Mouse (Mus musculus): ENCODE measurements around the gene Ak9.
A peak's percentile ranks its signal among the peaks of the same experiment; 100 is the strongest.

The Ak9 gene

GRCm38 (mm10) chr10:41451656-41452055, 147.9 kb downstream of the Ak9 start:
- no peak for DNase-seq (ENCODE audit: low spot score in 2 of 2)

- no peak for DNase-seq (ENCODE audit: low spot score in 2 of 2)
Observed at GRCm38 (mm10) chr10:41452791-41453190, 149.0 kb downstream of the Ak9 start.

GRCm38 (mm10) chr10:41459990-41460389, 156.2 kb downstream of the Ak9 start:
- no peak for DNase-seq (ENCODE audit: low spot score in 2 of 2)

GRCm38 (mm10) chr10:41460501-41460900, 156.7 kb downstream of the Ak9 start:
- DNase-seq (ENCODE audit: low spot score in 2 of 2) = no peak

DNA sequence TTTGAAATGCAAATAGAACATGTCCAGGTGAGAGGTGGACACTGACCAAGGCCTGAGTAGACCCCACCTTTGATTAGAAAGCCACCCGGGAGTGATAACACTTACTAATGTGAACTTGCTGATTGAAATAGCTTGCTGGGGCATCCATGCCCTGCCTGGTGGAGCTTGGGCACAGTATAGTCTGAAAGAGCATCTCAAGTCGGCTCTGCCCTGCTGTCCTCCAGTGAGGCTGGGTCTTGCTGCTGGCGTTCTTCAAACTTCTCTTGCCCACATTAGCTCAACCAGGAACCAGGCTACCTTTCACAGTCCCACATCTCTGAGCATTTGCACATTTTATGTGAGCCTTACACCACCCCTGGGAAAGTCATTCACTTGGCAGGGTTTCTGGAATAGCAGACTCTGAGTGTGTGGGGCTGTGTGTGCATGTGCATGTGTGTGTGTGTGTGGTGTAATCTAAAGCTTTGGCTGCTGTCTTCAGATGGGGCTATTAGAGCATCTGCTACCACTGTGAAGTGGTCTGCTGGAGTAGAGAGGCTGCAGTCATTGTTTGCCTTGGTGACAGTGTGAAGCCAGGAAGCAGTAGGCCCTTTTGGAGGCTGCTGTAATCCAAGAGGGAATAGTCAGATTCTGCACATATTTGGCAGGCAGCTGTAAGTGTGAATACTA, 157.4 kb downstream of the Ak9 start:
- DNase-seq (ENCODE audit: low spot score in 2 of 2) = no peak

DNA sequence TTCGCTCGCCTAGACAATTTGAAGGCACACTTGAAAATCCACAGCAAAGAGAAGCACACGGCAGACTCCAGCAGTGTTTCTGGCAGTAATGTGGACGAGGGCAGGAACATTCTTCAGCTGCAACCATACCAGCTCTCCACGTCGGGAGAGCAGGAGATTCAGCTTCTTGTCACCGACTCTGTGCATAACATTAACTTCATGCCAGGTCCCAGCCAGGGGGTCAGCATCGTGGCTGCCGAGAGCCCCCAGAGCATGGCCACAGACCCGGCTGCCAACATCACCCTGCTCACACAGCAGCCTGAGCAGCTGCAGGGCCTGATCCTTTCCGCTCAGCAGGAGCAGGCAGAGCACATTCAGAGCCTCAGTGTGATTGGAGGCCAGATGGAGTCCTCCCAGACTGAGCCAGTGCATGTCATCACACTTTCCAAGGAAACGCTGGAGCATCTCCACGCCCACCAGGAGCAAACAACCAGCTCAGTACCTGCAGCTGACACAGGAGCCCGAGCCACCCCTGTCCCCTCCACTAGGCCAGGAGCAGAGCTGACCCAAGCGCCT, 160.7 kb downstream of the Ak9 start:
- DNase-seq (ENCODE audit: low spot score in 2 of 2) = no peak

GRCm38 (mm10) chr10:41467325-41467724, 163.5 kb downstream of the Ak9 start:
- no peak for DNase-seq (ENCODE audit: low spot score in 2 of 2)

- no peak for DNase-seq (ENCODE audit: low spot score in 2 of 2)
Observed at GRCm38 (mm10) chr10:41470693-41471092, 166.9 kb downstream of the Ak9 start.

DNA sequence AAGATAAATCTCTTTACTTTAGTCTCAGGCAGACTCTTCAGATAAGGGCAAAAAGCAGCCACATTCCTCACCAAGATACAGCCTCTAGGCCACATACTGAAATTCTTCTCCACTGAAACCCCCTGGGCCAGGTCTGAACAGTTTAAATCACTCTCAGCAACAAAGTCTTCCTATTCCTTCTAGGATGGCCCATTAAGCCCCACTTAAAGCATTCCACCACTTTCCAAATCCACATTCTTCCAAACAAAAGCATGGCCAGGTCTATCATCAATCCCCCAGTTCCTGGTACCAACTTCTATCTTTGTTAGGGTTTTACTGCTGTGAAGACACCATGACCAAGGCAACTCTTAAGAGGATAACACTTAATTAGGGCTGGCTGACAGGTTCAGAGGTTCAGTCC, 168.8 kb downstream of the Ak9 start:
- no peak for DNase-seq (ENCODE audit: low spot score in 2 of 2)

- DNase-seq (ENCODE audit: low spot score in 2 of 2) = no peak
Observed at GRCm38 (mm10) chr10:41472962-41473481, 169.2 kb downstream of the Ak9 start.

DNA sequence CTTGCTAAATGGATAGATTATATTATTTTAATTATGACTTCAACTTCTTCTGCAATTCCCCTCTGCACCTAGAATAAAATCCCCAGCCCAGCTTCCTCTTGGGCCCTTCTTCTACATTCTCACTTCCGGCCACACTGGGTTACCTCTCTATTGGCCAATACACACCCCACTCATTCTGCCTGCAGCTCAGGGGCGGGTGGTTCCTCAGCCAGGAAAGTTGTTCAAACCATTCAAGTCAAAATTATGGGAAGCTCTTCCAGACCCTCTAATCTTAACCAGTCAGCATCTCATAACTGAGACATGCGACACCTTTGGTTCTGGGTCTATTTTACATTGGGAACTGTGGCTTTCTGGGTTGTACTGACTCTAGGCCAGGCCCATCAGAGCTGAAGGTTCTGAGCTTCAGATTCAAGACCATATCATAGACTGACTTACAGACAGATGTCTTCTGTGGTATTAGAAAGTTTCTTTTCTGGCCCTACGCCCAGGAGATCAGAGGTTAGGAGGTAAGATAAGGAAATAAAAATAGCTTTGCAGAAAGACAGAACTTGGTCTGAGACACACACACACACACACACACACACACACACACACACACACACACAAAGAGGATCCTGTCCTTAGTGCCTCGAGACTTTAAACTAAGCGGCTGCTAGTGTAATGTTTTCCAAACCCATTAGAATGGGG, 170.1 kb downstream of the Ak9 start:
- no peak for DNase-seq (ENCODE audit: low spot score in 2 of 2)

DNA sequence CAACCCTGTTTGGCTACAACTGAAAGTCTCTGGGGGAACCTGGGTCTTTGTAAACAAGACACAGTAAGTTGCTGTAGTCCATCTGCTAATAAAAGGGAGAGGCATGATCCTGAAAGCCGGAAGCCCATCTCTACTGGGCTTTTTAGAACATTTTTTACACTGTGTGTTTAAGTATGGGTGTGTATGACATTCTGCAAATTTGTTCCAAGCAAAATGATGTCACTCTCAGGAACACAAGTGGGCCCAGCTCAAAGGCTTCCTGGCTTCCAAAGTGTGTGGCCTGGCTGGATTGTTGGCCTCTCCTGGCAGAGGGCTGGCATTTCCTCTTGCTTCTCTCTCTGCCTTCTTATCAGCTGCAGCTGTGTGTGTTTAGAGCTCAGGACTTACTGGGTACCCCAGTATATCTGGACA, 171.2 kb downstream of the Ak9 start:
- no peak for DNase-seq (ENCODE audit: low spot score in 2 of 2)

DNA sequence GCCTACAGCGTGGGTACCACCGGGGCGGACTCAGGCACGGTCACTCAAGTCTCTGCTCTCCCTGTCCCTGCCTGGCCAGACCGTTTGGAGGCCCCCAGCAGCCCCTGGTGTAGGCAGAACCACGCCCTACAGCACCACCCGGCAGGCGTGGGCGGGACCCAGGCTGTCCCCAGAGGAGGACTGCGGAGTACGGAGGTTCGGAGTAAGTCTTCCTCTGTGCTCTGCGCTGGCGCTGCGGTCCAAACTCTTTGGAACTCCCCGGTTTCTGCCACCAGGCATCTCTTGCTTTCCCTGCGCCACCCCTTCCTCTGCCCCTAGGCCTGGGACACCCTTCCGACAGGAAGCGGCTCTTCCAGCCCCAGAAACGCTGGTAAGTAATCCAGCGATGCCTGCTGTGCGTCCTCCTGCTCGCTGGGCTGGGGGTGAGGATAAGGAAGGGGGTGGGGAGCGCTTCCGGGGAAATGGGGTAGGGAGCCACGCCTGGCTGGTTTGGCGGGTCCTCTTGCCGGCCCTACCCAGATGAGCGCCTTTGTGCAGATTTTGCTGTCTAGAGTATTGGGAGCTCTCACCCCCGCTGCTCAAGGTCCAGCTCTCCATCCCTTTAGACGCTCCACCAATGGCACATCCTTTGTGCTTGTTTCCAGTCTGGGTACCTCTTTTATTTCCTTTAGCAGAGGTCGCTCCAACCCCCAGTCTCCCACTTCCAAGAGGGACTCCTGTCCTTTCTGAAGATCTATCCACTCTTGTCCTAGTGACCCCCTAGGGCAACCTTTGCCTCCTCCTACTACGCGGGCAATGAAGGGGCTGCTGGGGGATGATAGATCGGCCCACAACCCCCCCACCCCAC, 172.6 kb downstream of the Ak9 start, which contains the start of gene Mical1:
TSS of gene Mical1 (plus strand) at position 144 of the 847 bp plus-strand sequence.
- DNase-seq (ENCODE audit: low spot score in 2 of 2) = peak in 1 of 2 experiments; percentile 44

DNA sequence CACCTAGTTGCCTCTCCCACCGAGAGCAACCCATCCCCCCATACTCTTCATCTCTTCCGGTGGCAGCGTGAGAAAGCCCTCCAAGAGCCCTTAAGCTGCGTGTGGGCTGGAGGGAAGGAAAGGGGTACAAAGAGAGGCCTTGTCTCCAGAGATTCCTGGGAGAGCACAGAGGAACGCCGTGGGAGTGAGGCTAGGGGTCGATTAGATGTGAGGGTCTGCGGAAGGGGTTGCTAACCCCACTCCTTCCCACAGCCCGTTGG, 173.2 kb downstream of the Ak9 start:
- DNase-seq (ENCODE audit: low spot score in 2 of 2) = no peak

GRCm38 (mm10) chr10:41477278-41478181, 173.8 kb downstream of the Ak9 start:
- no peak for DNase-seq (ENCODE audit: low spot score in 2 of 2)

- DNase-seq (ENCODE audit: low spot score in 2 of 2) = no peak
Observed at GRCm38 (mm10) chr10:41479961-41480360, 176.2 kb downstream of the Ak9 start.

DNA sequence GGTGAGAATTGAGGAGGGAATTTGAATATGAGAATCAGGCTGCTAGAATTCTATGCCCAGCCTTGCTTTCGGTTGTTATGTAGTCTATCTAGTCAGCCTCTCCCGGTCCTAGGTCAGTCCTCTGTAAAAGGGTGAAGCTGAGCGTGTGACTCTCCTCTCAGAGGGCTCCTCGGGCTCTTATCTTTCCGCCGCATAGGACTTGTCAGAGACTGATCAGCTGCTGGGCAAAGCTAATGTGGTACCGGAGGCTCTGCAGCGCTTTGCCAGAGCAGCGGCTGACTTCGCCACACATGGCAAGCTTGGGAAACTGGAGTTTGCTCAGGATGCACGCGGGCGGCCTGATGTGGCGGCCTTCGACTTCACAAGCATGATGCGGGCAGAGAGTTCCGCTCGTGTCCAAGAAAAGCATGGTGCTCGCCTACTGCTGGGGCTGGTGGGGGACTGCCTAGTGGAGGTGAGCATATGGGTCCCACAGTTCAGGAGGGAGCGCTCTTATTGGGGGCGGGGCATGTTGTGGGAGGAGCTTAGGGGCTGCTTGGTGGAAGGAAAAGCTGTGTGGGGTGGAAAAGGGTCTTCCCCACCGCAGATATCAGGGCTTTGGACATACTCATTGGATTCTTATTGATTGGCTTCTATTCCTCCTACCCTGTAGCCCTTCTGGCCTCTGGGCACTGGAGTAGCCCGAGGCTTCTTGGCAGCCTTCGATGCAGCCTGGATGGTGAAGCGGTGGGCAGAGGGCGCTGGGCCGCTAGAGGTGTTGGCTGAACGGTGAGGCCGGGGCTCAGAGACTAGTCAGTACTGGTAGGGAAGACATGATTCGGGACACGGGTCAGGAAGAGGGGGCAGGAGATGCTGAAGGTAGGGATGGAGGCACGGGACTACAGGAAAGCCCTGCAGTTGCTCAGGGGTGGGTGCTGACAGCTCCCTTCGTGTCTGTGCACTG, 177.4 kb downstream of the Ak9 start:
- no peak for DNase-seq (ENCODE audit: low spot score in 2 of 2)

DNA sequence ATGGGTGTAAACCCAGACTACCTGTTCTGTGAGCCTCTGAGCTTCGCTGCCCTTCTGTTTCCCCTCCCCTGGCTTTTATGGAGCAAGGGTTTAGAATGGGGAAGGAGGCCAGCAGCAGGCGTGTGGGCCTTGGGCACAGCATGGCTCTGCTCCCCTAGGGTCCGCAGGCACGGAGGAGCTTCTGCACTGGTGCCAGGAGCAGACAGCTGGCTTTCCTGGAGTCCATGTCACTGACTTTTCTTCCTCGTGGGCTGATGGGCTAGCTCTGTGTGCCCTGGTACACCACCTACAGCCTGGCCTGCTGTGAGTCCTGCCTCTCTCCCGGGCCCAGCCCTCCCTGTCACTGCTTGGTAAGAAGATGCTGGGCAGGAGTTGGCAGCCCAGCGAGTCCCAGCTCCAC, 178.7 kb downstream of the Ak9 start:
- DNase-seq (ENCODE audit: low spot score in 2 of 2) = no peak

Data from frontal cortex, postnatal 25 days (tissue).